Mouse (Mus musculus): ENCODE measurements around the gene H2al1e.
"Not testable (repeated sequence)": the region's sequence is repeated elsewhere in the genome, so short reads cannot be mapped to it uniquely, and the experiment has no call there.

H2al1e gene

GRCm38 (mm10) chrX:11311634-11312033 lies at the start of gene H2al1e:
H2al1e (plus strand) TSS chrX:11311934.
- DNase-seq = not testable (repeated sequence)

GRCm38 (mm10) chrX:11264918-11265317 lies 46.8 kb upstream of the H2al1e start:
- DNase-seq = no peak

- peak in 1 of 2 experiments; percentile 33 for DNase-seq
These were observed 43.9 kb upstream of the H2al1e start for GRCm38 (mm10) chrX:11267791-11268190.

DNA sequence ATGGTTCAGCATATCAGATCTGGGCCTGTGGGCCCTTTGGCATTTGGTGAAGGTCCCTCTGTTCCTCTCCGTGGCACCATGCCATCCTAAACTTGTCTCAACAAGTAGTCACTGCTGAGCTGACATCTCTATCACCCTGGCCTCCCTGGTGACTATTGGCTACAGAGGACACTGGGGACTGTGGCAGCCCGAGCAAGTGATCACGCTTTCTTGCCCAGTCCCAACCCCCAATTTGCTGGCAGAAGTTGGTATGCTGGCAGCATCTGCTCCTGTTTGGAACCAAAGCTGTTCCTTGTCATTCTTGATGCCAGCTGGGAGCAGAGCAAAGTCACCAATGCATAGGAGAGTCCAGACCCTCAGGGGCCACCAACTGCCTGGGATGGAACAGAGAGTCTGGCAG lies 42.7 kb upstream of the H2al1e start:
- no peak for DNase-seq

DNA sequence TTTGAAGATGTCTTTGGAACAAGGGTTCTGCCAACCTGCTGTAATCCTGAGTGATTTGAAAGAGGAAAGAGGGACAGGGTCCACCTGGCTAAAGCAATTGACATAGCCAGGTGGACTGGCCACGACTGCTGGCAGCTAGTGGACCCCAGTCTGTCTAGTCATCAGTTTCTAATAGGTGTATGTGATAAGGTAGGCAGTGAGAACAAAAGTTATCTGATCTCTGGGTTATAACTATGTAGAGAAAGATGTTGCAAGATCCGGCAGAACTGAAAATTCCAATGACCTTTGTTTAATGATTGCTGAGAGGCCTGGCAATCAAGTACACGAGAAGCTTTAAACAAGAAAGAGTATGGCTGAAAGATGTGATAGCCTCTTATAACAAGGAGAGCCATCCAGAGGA lies 38.5 kb upstream of the H2al1e start:
- DNase-seq = no peak

DNA sequence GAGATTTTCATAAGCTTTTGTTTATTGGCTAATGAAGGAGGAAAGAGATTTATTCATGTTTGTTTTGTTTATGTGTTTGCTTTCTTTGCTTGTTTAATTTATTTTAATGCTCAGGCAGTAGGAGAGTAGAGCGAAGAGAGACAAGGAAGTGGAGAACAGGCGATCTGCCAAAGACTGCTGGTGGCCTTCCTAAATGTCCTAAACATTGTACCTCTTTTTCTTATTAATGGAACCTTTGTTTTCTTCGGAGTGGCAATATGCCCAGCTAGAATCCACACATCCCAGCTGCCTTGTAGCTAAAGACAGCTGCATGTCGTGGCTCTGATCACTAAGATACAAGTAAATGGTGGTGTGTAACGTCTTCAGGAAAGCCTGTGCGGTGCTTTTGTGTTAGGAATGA lies 34.7 kb upstream of the H2al1e start:
- no peak for DNase-seq

GRCm38 (mm10) chrX:11280741-11281140 lies 31.0 kb upstream of the H2al1e start:
- no peak for DNase-seq

DNA sequence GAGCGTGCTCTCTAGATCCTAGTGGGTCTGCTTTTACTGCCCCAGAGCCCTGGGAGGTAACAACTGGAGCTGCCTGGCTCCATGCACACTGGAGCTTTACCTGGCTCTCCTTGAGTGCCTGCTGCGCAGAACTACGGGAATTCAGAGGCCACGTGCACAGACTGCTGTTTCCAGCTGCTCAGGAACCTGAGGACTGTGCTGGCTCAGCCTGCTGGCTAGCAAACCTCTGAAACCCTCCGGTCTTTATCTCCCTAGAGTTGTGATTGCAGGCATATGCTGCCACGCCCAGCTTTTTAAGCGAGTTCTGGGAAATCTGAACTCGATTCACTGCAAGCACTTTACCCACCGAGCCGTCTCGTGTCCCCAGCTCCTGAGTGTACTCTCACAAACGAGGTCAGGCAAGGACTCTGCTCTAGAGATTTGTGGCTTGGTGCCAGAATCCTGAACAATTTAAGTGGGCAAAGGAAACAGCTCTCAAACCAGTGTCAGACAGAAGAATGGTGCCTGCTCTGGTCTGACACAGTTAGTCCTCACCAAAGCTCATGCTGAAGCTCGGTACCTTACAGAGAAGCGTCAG lies 23.3 kb upstream of the H2al1e start:
- DNase-seq = peak; percentile 32 to 33

- DNase-seq = no peak
These were observed 22.5 kb upstream of the H2al1e start for GRCm38 (mm10) chrX:11289244-11289643.

DNA sequence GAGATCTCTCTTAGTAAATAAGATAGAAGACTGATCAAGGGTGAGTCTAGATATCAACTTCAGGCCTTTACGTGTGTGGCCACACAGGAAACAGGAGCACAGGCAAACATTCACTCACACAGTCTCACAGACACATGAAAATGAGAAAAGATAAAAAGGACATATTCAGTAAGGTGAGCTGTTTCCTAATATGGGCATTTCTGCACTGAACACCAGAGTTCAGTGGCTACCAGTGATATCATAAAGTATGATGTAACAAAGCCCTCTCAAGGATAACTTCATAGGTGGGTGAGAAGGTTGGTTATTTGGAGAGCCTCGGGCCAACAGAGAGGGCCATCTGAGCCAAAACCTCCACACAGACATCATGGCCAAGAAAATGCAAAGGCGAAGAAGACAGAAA lies 12.8 kb upstream of the H2al1e start, which contains the start of gene H2al1a:
TSS of gene H2al1a (plus strand) at position 301 of the 400 bp plus-strand sequence.
- not testable (repeated sequence) for DNase-seq

GRCm38 (mm10) chrX:11302132-11302531 lies 9.6 kb upstream of the H2al1e start, which contains the start of gene H2al1b:
H2al1b (plus strand) TSS chrX:11302432.
- not testable (repeated sequence) for DNase-seq

DNA sequence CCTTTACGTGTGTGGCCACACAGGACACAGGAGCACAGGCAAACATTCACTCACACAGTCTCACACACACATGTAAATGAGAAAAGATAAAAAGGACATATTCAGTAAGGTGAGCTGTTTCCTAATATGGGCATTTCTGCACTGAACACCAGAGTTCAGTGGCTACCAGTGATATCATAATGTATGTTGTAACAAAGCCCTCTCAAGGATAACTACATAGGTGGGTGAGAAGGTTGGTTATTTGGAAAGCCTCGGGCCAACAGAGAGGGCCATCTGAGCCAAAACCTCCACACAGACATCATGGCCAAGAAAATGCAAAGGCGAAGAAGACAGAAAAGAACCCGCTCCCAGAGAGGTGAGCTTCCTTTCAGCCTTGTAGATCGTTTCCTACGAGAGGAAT lies 6.4 kb upstream of the H2al1e start, which contains the start of gene H2al1c:
TSS of gene H2al1c (plus strand) at position 301 of the 400 bp plus-strand sequence.
- not testable (repeated sequence) for DNase-seq

DNA sequence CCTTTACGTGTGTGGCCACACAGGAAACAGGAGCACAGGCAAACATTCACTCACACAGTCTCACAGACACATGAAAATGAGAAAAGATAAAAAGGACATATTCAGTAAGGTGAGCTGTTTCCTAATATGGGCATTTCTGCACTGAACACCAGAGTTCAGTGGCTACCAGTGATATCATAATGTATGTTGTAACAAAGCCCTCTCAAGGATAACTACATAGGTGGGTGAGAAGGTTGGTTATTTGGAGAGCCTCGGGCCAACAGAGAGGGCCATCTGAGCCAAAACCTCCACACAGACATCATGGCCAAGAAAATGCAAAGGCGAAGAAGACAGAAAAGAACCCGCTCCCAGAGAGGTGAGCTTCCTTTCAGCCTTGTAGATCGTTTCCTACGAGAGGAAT lies 3.2 kb upstream of the H2al1e start, which contains the start of gene H2al1d:
TSS of gene H2al1d (plus strand) at position 301 of the 400 bp plus-strand sequence.
- not testable (repeated sequence) for DNase-seq

DNA sequence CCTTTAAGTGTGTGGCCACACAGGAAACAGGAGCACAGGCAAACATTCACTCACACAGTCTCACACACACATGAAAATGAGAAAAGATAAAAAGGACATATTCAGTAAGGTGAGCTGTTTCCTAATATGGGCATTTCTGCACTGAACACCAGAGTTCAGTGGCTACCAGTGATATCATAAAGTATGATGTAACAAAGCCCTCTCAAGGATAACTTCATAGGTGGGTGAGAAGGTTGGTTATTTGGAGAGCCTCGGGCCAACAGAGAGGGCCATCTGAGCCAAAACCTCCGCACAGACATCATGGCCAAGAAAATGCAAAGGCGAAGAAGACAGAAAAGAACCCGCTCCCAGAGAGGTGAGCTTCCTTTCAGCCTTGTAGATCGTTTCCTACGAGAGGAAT lies 3.1 kb downstream of the H2al1e start, which contains the start of gene H2al1f:
TSS of gene H2al1f (plus strand) at position 301 of the 400 bp plus-strand sequence.
- not testable (repeated sequence) for DNase-seq

- DNase-seq = not testable (repeated sequence)
These were observed 6.2 kb downstream of the H2al1e start, which contains the start of gene H2al1g for GRCm38 (mm10) chrX:11317956-11318355. H2al1g (plus strand) TSS chrX:11318256.

DNA sequence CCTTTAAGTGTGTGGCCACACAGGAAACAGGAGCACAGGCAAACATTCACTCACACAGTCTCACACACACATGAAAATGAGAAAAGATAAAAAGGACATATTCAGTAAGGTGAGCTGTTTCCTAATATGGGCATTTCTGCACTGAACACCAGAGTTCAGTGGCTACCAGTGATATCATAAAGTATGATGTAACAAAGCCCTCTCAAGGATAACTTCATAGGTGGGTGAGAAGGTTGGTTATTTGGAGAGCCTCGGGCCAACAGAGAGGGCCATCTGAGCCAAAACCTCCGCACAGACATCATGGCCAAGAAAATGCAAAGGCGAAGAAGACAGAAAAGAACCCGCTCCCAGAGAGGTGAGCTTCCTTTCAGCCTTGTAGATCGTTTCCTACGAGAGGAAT lies 9.5 kb downstream of the H2al1e start, which contains the start of gene H2al1h:
TSS of gene H2al1h (plus strand) at position 301 of the 400 bp plus-strand sequence.
- not testable (repeated sequence) for DNase-seq

DNA sequence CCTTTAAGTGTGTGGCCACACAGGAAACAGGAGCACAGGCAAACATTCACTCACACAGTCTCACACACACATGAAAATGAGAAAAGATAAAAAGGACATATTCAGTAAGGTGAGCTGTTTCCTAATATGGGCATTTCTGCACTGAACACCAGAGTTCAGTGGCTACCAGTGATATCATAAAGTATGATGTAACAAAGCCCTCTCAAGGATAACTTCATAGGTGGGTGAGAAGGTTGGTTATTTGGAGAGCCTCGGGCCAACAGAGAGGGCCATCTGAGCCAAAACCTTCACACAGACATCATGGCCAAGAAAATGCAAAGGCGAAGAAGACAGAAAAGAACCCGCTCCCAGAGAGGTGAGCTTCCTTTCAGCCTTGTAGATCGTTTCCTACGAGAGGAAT lies 12.6 kb downstream of the H2al1e start, which contains the start of gene H2al1i:
TSS of gene H2al1i (plus strand) at position 301 of the 400 bp plus-strand sequence.
- not testable (repeated sequence) for DNase-seq

GRCm38 (mm10) chrX:11327522-11327921 lies 15.8 kb downstream of the H2al1e start, which contains the start of gene H2al1j:
H2al1j (plus strand) TSS chrX:11327822.
- DNase-seq = not testable (repeated sequence)

- peak in 1 of 2 experiments; percentile 34 for DNase-seq
These were observed 34.0 kb downstream of the H2al1e start for GRCm38 (mm10) chrX:11345762-11346161.

DNA sequence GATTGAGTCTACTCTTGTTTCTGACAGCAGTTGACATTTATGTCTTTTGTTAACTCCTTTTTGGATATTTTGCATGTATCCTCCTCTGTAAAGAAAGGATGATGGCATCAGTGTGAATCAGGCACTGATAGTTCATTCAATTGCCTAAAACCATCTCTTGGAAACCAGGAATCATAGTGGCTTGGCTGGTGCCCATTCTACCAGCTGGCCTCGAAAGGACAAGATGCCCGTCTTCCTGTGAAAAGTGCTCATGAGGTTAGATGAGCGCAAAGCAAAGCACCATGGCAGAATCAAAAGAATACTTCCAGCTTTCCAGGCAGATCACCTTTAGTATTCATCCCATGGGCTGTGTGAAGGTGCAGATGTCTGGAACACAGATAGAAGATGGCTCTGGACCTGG lies 35.0 kb downstream of the H2al1e start:
- no peak for DNase-seq

DNA sequence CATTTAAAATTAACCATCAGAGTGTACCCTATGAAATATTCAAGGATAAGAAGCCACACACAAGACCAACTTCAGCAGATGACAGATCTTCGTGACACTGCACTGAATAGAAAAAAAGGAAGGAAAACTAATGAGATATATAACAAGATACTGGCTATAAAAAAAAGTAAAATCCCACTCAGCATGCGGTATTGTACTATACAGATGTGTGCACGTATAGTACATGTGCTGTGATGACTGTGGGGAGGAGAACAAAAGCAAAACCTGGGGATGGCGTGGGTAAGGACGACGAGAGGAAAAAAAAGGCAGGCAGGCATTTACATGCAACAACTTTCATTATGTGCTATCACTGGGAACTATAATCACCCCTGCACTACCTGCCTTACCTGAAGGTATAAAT lies 49.1 kb downstream of the H2al1e start:
- DNase-seq = no peak

GRCm38 (mm10) chrX:11361261-11361660 lies 49.5 kb downstream of the H2al1e start:
- DNase-seq = no peak

All from lung, postnatal 4 days (tissue).